Mouse (Mus musculus) thymus, postnatal 10 days (tissue): ENCODE results near the gene Mum1.
"Not testable (repeated sequence)": the region's sequence is repeated elsewhere in the genome, so short reads cannot be mapped to it uniquely, and the experiment has no call there.

ENCODE experiments used
- DNase-seq, 2 experiments: peaks; one replicate each; pipeline ENCODE4 v3.0.0; 2021; ENCODE audit warnings: low spot score in 2 of 2

Mum1 gene

DNA sequence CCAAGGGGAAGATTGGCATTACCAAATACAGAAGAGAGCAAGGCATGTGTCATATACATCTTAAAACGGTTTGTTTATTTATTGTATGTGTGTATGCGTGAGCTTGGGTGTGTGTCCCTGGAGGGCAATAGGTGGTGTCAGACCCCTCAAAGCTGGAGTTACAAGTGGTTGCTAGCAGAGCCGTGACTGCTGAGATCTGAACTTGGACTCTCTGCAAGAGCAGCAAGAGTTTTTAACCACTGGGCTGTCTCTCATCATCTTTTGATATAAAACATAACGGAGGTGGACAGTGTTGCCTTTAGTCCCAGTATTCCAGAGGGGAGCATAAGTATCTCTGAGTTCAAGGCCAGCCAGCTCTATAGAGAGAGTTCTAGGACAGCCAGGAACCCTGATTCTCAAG lies 18.0 kb upstream of the Mum1 start:
- DNase-seq: no peak

- no peak for DNase-seq
Measured at GRCm38 (mm10) chr10:80208841-80209371, 17.3 kb upstream of the Mum1 start.

GRCm38 (mm10) chr10:80211547-80212103 lies 14.6 kb upstream of the Mum1 start:
- DNase-seq: not testable (repeated sequence)

- DNase-seq: no peak
Measured at GRCm38 (mm10) chr10:80215048-80215772, 11.0 kb upstream of the Mum1 start.

DNA sequence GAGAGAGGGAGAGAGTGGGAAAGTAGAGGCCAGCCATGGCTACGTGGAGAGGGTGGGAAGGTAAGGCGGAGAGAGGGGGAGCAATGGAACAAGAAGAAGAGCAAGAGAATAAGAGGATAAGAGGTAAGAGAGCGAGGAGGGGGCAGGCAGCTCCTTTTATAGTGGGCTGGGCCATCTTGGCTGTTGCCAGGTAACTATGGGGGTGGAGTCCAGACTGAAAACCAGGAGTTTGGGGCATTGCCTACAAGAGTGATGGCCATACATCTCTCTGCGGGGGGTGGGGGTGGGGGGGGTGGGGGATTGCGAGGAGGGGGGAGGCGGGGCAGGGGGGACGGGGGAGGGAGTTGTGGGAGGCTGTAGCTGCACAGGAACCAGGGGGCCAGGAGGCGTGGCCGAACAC lies 5.6 kb upstream of the Mum1 start:
- DNase-seq: no peak

DNA sequence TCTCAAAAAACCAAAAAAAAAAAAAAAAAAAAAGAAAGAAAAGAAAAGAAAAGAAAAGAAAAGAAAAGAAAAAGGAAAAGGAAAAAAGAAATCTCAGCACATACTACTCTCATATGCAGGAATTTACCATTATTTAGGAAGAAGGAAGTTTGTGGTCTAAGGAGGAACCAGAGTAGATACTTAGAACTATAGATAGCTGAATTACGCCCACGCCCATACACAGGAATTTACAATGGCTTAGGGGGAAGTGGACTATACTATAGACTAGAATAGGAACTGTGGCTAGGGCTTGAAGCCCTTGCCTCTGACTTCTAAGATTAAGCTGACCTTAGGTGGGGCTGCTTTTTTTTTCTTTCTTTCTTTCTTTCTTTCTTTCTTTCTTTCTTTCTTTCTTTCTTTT lies 3.1 kb upstream of the Mum1 start:
- DNase-seq: not testable (repeated sequence)

DNA sequence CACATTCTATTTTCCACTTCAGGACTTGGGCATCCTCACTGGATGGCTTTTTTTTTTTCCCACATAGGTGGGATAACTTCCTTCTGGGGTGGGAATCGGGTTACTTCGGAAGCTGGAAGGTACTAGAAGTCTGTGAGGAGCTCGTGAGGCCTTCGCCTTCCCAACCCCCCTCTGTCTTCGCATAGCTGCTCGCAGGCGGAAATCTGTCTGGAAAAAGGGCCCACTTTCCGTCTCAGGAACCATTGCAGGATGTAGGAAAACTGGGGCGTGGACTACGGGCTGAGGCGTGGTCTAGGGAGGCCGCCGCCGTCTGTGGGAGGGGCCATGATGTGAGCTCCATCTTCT lies 191 bp upstream of the Mum1 start:
- DNase-seq: no peak

GRCm38 (mm10) chr10:80227166-80227539 lies 919 bp downstream of the Mum1 start:
- no peak for DNase-seq

DNA sequence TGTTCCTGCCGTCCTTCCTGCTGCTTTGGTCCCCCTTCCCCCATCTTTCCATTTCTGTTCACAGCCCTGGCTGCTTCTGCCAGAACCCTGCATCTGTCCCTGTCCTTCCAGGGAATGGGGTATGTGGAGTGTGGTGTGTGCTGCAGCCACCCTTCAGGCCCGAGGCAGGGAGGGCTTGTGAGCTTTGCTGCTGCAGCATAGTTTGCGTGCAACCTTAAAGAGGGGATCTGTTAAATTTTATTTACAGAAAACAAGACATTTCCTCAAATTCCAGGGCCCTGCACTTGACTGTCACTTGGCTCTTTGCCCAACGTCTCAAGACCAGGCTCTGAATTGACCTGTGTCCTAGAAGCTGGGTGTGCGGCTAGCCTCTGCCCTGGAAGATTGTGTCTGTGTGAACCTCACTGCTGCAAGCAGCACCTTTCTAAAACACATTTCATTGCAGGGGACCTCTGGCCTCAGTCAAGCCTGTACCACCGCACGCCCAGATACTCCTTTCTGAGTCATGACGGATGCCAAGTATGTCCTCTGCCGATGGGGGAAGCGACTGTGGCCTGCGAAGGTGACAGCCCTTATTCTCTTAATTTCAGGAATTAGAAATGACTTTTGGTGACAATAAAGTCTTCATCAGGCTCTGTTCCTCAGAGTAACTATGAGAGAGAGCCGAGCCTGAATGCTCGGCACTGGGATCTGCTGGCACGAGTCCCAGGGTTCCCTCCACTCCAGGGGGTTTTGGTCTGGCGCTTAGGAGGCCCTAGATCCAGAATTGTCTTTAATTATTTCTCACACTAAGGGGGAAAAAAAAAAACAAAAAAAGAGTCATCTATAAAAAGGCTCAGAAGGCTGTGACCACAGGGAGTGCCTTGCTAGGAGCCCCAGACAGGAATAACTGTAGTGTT lies 1.9 kb downstream of the Mum1 start:
- DNase-seq: no peak

- no peak for DNase-seq
Measured at GRCm38 (mm10) chr10:80236145-80236825, 10.1 kb downstream of the Mum1 start.

DNA sequence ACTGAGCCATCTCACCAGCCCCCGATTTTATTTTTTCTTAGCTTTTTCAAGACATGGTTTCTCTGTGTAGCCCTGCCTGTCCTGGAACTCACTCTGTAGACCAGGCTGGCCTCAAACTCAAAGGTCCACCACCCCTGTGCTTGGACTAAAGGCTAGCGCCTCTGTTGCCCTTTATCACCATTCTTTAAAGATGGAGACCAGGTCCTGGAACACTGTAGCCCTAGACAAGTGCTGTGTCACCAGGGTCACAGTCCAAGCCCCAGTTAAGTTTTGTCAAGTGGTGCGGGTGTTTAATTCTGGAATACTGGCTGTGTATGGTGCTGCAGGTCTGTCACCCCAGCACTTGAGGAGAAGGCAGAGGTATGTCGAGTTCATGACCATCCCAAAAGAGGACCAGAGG lies 10.8 kb downstream of the Mum1 start:
- DNase-seq: no peak

GRCm38 (mm10) chr10:80238306-80238705 lies 12.1 kb downstream of the Mum1 start:
- DNase-seq: no peak

GRCm38 (mm10) chr10:80239791-80240190 lies 13.6 kb downstream of the Mum1 start:
- no peak for DNase-seq

GRCm38 (mm10) chr10:80242088-80242487 lies 15.9 kb downstream of the Mum1 start:
- no peak for DNase-seq

GRCm38 (mm10) chr10:80242607-80243006 lies 16.4 kb downstream of the Mum1 start:
- DNase-seq: no peak

DNA sequence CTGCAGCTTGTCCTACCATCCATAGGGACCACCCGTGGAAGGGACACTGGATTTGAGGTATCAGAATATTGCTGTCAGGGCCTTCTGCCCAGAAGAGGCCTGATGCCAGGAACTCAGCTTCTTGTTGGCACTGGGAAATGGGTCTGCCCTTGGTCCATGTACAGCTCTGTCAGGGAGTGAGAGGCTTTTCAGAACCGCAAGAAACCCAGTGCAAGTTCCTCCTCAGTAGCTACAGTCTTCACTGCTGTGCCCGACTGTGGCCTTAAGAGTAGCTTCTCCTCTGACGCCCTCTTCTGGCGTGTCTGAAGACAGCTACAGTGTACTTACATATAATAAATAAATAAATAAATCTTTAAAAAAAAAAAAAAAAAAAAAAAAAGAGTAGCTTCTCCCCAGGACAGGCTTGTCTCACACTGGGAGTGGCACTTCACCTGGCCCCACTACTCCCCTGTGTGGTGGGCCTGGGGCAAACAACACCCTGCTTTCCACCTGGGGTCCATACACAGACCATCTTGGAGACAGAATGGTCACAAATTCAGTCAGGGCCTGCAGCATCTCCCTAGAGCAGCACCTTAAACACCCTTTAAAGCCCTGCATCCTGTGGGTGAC lies 18.7 kb downstream of the Mum1 start:
- DNase-seq: no peak

- peak; percentile 65 to 89 for DNase-seq
Measured at GRCm38 (mm10) chr10:80245600-80245999, 19.4 kb downstream of the Mum1 start.

DNA sequence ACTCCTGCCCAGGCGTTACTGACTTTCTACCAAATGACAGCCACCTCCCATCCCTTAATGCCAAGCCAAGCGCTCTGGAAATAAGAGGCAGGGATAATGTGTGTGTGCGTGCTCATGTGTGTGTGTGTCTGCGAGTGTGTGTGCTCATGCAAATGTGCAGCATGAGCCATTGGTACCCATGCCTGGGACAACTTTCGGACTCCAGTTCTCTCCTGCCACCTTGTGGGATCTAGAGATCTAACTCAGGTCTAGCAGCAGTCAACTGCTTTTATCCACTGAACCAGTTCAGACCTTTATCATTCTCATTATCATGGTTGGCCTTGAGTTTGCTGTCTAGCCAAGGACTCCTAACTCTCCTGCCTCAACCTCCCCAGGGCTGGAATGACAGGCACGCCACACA lies 21.6 kb downstream of the Mum1 start:
- DNase-seq: no peak

DNA sequence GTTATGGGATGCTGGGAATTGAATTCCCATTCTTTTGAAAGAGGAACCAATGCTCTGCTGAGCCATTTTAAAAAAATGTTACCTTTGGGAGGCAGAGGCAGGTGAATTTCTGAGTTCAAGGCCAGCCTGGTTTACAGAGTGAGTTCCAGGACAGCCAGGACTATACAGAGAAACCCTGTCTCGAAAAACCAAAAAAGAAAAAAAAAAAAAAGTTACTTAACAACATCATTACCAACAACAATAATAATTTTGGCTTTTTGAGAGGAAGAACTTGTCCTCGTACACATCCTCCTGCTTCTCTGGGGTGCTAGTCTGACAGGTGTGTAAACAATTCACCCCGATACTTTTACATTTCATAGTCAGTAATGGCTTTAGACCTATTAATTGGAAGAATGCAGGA lies 22.2 kb downstream of the Mum1 start:
- not testable (repeated sequence) for DNase-seq

DNA sequence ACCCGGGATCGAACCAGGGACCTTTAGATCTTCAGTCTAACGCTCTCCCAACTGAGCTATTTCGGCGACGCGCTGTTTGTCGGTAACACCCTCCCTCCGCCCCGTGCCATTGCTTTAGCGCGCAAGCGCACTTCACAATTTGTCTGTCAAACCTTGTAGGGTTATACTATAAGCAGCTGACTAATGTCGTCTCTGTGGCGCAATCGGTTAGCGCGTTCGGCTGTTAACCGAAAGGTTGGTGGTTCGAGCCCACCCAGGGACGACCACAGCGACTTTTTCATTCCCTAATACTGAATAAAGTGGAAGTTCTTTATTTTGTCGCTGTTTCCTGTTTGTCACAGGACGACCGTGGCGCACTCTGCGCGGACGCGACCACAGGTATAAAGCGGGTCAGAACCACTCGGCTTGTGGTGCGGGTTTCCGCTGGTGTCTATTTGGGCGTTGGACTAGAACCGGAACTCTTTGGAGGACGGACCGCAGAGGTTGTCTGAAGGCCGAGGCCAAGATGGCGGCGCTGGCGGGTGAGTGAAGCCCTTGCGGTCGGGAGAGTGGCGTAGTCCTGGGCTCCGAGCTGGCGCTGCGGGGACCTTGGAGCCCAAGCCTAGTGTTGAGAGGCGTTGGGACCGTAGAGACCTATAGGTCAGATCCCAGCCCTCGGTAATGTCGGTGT lies 22.9 kb downstream of the Mum1 start, which contains the start of gene Ndufs7:
Gene Ndufs7 (plus strand): TSS at position 151 of the 670 bp plus-strand sequence.
- peak; percentile 92 to 95 for DNase-seq

- no peak for DNase-seq
Measured at GRCm38 (mm10) chr10:80250059-80250458, 23.8 kb downstream of the Mum1 start.
